Mouse (Mus musculus) left cerebral cortex, adult 8-10 months (tissue): ENCODE results near the gene Scn2b. TPM values are rescaled to one million over a fixed set of nuclear protein-coding genes. Genes with fewer than 3 reads are reported as not detected.
A peak's percentile ranks its signal among the peaks of the same experiment; 100 is the strongest.

Experiments used
- DNase-seq, 2 experiments: peaks; one replicate each; pipeline ENCODE4 v3.0.0; 2022; ENCODE audit warnings: low spot score in 2 of 2
- total RNA-seq, 4 experiments: library from RNA; stranded (reverse); gene quantifications; 2 replicates each; pipeline ENCODE4 v1.2.4; 2022

The Scn2b gene
- total RNA-seq, 4 experiments from 2014 or later = 265 to 287 (median 277) TPM

GRCm38 (mm10) chr9:45119316-45119953 lies 1.9 kb downstream of the Scn2b start:
- no peak for DNase-seq

DNA sequence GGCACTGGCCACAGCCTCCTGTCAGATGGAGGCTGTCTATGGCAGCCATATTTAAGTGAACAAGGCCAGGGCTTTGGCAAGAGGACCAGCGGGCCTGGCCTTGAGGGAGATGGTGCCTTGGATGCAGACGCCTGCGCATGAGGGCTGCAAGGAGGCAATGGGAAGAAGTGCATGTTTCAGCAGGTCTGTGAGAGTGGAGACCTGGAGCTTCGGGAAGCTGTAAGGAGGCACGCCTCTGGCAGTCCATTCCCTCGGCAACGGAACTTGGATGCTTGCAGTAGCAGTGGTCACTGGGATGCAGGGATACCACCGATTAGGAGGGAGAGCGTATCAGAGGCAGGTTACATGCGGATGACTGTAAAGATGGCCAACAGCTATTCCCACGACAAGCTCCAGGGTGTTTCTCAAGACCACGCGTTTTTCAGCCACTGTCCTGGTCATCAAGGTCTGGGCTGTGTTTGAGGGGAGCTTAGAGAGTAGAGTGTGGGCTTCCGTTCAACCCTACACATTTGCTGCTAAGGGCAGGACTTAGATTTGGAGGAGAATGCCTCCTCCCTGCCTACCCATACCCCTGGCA lies 2.5 kb downstream of the Scn2b start:
- no peak for DNase-seq

DNA sequence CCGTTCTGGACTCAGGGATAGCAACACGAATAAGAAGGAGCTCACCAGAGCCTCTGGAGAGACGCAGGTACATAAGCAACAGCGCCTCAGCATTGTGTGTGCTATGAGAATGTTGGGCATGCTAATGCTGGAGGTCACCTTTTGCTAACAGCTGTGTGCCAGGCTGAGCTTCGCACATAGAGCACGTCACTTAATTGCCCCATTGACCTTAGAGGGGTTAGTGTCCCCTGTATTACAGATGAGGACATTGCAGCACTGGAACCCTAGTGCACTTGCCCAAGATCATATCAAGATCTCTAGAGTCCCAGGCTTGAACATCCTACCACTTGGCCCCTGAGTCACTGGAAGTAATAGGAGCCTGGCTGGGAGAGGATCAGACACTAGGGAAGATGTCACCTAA lies 3.0 kb downstream of the Scn2b start:
- DNase-seq = no peak

GRCm38 (mm10) chr9:45121001-45121400 lies 3.4 kb downstream of the Scn2b start:
- no peak for DNase-seq

- peak in 1 of 2 experiments; percentile 51 for DNase-seq
These were observed 4.2 kb downstream of the Scn2b start for GRCm38 (mm10) chr9:45121769-45122168.

DNA sequence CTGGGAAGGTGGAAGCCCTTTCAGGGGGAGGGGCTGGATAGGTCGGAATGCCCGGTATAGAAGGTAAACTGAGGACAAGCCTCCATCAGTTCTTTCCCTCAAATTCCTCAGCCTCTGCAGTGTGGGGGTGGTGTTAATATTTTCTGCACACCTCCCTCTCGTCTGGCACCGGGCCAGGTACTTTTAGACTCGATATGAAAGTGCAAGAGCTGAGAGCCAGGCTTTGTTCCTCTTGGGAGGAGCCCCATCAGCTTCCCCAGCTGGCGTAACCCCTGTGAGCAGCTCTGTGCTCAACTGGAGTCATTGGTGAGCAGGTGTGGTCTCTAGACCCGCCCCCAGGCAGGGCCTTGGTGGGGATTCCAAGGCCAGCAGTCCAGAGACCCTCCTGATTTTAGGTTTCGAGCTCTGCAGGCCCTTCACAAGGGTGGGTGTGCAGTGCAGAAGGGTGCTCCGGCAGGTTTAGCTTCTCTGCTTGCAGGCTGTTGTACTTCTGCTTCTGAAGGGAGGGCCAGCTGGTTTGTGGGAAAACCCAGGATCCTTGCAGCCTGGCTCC lies 4.7 kb downstream of the Scn2b start:
- peak in 1 of 2 experiments; percentile 86 for DNase-seq

DNA sequence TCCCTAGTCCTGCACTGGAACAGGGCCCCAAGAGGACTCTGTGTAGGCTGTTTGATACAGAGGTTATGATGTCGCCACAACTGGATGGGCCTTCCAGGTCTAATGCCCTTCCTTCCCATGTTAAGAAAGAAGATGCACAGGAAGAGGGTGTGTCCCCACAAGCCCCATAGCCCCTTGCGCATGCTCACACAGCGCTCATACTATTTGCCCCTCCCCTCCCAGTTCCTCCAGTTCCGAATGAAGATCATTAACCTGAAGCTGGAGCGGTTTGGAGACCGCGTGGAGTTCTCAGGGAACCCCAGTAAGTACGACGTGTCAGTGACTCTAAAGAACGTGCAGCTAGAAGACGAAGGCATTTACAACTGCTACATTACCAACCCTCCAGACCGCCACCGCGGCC lies 7.6 kb downstream of the Scn2b start:
- DNase-seq = no peak

DNA sequence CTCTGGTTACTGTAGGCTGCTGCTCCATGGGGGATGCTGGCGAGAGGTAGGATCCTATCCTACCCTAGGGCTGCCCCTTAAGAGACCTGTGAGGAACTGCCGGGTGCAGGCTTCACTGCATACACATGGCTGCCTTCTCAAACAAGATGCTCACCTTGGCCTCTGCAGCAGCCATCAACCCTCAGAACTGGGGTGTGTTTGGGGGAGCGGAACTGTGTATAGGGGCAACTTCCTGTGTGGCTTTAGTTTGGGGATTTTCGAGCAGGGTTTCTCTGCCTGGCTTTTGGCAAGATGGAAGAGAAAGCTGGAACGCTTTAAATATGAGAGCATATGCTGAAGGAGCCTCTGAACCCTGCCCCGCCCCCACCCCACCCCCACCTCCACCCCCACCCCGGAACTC lies 9.4 kb downstream of the Scn2b start:
- DNase-seq = no peak

- no peak for DNase-seq
These were observed 12.5 kb downstream of the Scn2b start for GRCm38 (mm10) chr9:45130119-45130518.

DNA sequence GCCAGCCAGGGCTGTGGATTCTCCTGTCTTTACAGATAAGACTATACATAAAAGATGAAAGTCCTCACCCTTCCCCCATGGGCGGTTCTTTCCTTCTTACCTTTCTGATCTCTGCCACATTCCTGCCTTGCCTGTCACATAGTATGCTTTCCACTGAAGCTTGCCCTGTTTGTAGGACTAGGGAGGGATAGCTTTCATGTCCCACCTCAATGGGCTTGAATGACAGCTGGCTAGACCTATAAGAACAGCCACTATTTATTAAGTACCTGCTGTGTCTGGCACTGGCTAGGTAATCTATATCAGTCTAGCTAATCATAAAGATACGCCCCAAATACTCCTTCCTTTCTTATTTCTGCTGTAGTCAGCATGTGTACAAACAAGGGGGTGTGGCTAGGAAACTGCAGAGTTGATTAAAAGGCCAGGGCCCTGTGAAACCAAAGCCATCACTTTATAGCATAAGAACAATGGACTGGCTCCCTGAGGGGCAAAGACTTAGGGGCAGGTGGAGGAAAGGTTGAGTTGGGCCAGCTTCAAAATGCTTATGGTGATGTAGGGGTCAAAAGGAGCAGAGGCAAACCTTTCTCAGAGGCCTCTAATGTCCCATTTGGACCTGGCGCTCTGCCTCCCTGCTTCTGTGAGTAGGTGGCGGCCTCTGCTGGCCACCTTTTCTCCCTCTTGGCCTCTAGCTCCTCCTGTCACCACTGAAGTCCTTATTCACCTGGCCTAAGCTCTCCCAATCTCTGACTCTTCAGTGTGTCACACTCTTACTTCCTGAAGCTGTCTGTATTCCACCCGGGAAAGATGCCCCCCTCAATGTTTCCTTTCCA lies 16.1 kb downstream of the Scn2b start:
- no peak for DNase-seq

DNA sequence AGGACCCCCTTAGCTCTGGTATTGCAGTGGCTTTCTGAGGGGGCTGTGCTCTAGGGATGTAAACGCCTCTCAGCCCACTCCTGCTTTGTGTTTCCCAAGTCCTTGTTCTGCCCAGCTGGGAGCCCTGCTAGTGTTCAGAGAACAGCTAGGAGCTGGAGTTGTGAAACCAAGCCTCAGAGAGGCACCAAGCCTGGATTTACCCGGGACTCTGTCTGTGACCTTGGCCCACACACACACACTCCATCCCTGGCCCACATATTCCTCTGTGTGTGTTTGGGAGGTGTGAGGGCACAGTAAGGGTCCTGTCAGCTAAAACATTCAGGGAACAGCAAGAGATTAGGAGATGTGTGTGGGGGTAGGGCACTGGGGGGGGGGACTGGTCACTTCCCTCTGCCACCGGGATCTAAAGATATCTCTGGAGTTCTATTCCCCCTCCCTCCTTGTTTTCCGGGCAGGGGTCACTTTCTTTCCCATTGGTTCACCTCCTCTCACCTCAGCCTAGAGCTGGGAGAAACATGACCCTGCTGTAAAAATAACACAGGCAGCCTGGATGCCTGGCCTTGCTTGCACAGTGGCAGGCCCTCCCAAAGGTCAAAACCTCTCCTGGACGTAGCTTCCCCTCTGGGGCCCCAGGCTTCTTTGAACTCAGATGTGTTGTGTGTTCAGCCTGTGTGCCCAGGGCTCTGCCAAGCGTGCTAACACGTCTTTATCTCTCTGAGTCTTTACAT lies 19.0 kb downstream of the Scn2b start:
- no peak for DNase-seq

DNA sequence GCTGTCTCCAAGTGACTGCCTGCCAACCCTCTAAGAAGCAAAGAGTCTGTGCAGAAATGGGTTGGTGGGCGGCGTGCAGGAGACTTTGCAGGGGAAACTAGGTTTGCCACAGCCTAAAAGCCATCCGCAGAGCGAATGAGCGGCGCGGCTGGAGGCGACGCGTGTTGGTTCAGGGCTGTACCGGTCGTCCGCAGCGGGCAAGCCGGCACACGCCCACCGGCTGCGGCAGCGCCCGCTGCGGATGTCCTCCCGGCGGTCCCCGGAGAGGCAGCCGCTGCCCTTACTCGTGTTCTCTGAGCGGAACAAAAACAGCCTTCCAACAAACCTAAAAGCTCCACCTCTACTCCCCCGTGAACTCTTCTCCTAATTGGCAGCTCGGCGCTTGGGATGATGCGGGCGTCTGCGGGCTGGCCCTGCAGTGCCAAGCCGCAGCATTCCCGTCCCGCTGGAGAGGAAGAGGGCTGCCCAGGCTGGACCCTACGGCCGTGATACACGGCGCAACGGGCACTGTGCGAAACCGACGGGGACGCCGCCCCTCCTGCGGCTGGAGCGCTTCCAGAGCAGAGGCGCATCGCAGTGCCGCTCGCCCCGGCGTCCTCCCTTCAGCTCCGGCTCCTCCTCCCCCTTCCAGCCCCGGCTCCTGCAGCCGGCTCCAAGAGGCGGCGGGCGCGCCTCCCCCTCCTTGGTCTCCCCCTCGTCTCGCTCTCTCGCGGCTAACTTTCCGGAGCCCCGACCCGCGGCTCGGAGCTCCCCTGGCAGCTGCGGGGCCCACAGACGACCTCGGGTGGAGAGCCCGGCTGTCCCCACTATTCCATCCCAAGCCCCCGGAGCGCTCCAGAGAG lies 20.8 kb downstream of the Scn2b start, which contains the start of gene Scn4b:
TSS of gene Scn4b (plus strand) at position 205 of the 842 bp plus-strand sequence.
- DNase-seq = no peak

DNA sequence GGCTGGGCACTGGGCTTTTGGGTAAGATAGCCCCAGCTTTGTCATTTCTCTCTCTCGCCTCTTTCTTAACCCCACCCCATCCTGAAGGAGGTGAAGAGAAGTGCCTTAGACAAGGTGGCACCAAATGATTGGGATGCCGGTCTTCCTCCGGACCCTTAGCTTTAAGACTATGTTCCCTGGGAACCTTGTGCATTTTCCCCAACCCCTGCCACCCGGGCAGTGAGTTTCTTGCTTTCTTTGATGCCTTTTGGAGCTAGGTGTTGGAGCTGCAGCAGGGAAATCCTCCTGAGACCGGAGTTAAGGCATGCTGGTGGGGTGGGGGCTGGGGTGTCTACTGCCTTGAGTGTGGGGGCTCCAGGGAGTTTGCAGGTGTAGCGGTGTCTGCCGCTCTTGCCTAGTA lies 21.5 kb downstream of the Scn2b start:
- DNase-seq = no peak

DNA sequence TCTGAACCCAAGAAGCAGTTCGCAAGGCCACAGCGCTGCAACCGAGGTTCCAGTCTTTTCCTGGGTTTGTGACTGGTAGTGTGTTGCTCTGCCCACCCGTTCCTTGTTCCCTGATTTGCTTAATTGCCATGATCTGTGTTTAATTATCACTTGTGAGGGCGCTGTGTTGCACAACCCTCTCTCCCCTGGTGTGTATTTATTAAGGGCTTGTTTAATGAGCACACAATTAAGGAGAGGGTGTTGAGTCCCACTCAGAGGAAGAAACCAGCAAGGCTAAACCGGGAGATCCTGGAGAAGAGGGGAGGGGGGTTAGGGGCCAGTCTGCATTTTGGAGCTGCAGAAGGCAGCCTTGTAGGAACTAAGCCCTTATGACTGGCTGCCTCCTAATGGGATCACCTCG lies 23.4 kb downstream of the Scn2b start:
- DNase-seq = no peak

- DNase-seq = no peak
These were observed 25.1 kb downstream of the Scn2b start for GRCm38 (mm10) chr9:45142686-45143085.

GRCm38 (mm10) chr9:45145533-45146266 lies 28.1 kb downstream of the Scn2b start:
- peak in 1 of 2 experiments; percentile 34 for DNase-seq

DNA sequence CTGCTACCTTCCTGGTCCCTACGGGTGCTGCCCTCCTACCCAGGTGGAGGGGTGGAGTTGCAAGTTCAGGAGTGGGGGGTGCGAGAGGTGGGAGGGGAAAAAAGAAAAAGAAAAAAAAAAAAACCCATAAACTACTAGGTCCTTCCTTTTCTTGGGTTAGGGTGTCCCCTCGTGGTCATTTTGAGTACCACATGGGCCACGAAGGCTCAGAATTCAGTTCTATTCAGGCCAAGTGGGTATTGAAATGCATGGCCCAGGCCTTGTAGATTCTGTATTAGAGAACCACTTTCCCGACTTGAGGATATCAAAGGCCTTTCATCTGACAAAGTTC lies 28.6 kb downstream of the Scn2b start:
- peak in 1 of 2 experiments; percentile 77 for DNase-seq

DNA sequence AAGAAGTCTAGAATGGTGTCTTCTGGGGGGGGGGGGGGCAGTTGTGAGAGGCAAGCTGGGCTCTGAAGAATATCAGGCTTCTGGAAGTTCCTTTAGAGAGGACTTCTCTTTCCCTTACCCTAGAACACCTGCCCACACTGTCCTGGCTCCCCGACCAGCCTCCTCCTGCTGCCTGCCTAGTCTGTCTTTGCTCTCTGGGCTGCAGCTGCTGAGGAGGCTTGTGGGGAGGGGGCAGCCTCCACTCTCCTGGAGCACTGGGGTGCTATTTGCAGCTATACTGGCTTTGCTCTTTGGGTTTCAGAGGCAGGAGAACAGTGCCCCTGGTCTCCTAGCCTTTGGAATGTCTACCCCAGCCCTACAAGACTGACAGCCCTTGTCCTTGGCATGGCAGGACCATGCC lies 33.4 kb downstream of the Scn2b start:
- DNase-seq = no peak

DNA sequence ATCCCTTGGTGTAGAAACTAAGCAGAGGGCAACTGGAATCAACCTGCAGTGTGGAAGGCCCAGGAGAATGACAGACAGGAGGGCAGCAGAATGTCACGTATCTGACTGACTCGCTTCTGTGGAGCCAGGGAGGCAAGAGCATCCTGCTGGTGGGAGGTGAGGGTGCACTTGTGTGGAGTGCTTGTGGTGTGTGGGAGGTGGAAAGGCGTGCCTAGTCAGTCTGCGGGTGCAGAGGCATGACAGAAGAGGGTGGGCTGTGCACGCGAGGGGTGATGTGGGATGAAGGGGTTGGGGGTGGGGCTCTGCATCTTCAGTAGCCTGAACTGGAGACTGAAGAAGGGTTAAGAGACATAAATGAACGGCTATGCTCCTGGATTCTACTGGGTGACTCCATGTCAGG lies 35.8 kb downstream of the Scn2b start:
- DNase-seq = no peak

GRCm38 (mm10) chr9:45167903-45168302 lies 50.3 kb downstream of the Scn2b start:
- peak in 1 of 2 experiments; percentile 41 for DNase-seq
